Mouse (Mus musculus): ENCODE results near the gene Mfsd4a.

DNA sequence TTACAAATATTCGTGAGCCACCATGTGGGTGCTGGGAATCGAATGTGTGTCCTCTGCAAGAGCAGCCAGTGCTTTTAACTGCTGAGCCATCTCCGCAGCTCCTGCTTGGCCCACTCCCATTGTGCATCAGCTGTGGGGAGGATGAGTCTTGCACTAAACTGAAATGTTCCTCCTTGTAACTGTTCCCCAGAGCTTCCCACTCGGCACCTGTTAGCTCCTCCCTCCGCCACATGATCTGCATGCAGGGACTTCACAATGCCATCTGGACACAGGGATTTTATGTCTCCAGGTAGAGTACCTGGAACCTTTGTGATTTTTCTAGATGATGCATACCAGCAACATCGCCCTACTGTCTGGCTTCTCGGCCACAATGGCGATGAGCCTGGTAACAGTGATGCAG lies 1.6 kb upstream of the Mfsd4a start:
- TF ChIP-seq CTCF (IDR thresholded peaks at IDR 0.05; ENCODE audit: low read depth, low read length) (no peak), POLR2A (IDR thresholded peaks at IDR 0.05; ENCODE audit: extremely low read depth, insufficient read depth, low read length) (no peak)
